Mouse (Mus musculus) myocyte (in vitro differentiated cells): ENCODE data around the gene Pfdn6.

Experiments used
- CEBPB ChIP-seq: IDR thresholded peaks from 2 replicates; pipeline ENCODE4 v1.6.1; 2011; ENCODE audit warnings: mild to moderate bottlenecking, moderate library complexity; ENCODE audit not compliant: poor library complexity, insufficient read depth, severe bottlenecking
- E2F4 ChIP-seq: IDR thresholded peaks from one replicate; pipeline ENCODE4 v1.6.1; 2011; ENCODE audit warnings: mild to moderate bottlenecking, control low read depth, moderate library complexity; ENCODE audit not compliant: insufficient read depth
- MAX ChIP-seq: IDR thresholded peaks from one replicate; pipeline ENCODE4 v1.6.1; 2011; ENCODE audit warnings: low read depth, mild to moderate bottlenecking, control low read depth
- MYOD1 ChIP-seq, 3 experiments: IDR thresholded peaks; one replicate each; pipeline ENCODE4 v1.6.1; 2011; ENCODE audit warnings: control low read depth in 2 of 3, low read depth in 2 of 3, mild to moderate bottlenecking in 2 of 3, moderate library complexity in 1 of 3; ENCODE audit not compliant: insufficient read length in 2 of 3, control insufficient read depth in 1 of 3
- MYOG ChIP-seq, 3 experiments: IDR thresholded peaks; one replicate each; pipeline ENCODE4 v1.6.1; 2011; ENCODE audit warnings: control low read depth in 2 of 3, low read depth in 2 of 3, mild to moderate bottlenecking in 2 of 3; ENCODE audit not compliant: insufficient read length in 2 of 3, control insufficient read depth in 1 of 3, insufficient read depth in 1 of 3
- POLR2A ChIP-seq: IDR thresholded peaks from one replicate; pipeline ENCODE4 v1.6.1; 2011; ENCODE audit warnings: low read depth, mild to moderate bottlenecking, control low read depth, moderate library complexity; ENCODE audit not compliant: insufficient read length
- POLR2AphosphoS2 ChIP-seq: IDR thresholded peaks from one replicate; pipeline ENCODE4 v1.6.1; 2011; ENCODE audit warnings: low read depth, control low read depth; ENCODE audit not compliant: insufficient read length
- REST ChIP-seq: IDR thresholded peaks from one replicate; pipeline ENCODE4 v1.6.1; 2011; ENCODE audit warnings: mild to moderate bottlenecking, control low read depth, moderate library complexity; ENCODE audit not compliant: insufficient read depth, insufficient read length
- SRF ChIP-seq: IDR thresholded peaks from one replicate; pipeline ENCODE4 v1.6.1; 2011; ENCODE audit warnings: low read depth; ENCODE audit not compliant: control insufficient read depth, insufficient read length
- TCF12 ChIP-seq: IDR thresholded peaks from one replicate; pipeline ENCODE4 v1.6.1; 2011; ENCODE audit warnings: mild to moderate bottlenecking, control low read depth; ENCODE audit not compliant: poor library complexity, insufficient read depth, severe bottlenecking
- TCF3 ChIP-seq: IDR thresholded peaks from one replicate; pipeline ENCODE4 v1.6.1; 2011; ENCODE audit warnings: low read depth, control low read depth; ENCODE audit not compliant: insufficient read length
- USF1 ChIP-seq: IDR thresholded peaks from one replicate; pipeline ENCODE4 v1.6.1; 2011; ENCODE audit warnings: low read depth, mild to moderate bottlenecking, control low read depth, moderate library complexity

DNA sequence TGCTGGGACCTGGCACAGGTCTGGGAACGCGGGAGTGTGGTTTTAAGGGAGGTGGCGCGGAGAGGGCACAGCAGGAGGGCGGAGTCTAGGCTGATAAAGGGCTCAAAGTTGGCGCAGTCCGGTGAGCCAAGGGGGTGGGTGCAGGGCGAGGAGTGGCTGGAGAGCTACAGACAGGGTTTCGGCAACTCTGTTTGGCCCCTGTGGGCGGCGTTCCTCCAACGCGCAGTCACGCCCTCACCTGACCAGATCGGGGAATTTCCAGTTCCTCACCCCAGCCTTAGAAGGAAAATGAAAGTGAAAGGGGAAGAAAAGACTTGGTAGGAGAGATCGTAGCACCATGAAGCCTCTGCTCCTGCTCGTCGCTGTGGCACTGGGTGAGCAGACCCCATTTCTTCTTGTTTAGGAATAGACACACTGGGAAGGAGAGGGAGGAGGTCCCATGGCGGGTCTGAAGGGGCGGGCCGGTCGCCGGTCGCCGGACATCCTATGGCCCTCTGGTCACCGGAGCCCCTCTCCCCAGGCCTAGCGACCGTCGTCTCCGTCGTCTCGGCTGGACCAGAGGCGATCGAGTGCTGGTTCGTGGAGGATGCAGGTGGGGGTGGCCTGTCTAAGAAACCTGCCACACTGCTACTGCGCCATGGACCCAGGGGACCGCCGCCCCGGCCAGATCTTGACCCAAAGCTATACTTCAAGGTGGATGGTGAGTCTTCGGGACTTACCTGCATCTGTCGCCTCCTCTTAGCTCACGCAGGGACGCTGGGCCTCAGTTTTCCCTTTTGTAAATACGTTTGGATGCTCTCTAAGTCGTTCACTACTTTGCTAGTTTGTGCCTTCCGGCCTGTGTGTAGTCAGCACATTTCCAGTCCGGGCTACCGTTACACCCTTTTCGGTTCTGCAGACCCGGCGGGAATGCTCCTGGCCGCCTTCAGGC is 20.5 kb downstream of the Pfdn6 start:
- TF ChIP-seq POLR2A (no peak), POLR2AphosphoS2 (peak; percentile 67), MYOD1 (IDR thresholded peaks at IDR 0.05; ENCODE audit: control insufficient read depth in 1 of 3, insufficient read length in 2 of 3, low read depth in 2 of 3) (no peak), SRF (no peak), MAX (no peak), TCF3 (no peak), E2F4 (no peak), MYOG (IDR thresholded peaks at IDR 0.05; ENCODE audit: control insufficient read depth in 1 of 3, insufficient read depth in 1 of 3, insufficient read length in 2 of 3, low read depth in 2 of 3) (no peak), CEBPB (no peak), TCF12 (no peak), USF1 (no peak), REST (no peak)
